Mouse (Mus musculus) liver, embryonic 11.5 days (tissue): ENCODE results near the gene Tmc1. TPM values are rescaled to one million over a fixed set of nuclear protein-coding genes. Genes with fewer than 3 reads are reported as not detected.
A peak's percentile ranks its signal among the peaks of the same experiment; 100 is the strongest.

Experiments used
- ATAC-seq: fragments of 200-750 bp; cut with Nextera tagmentation; replicated peaks from 2 replicates; pipeline ENCODE4 v1.8.0; 2017; ENCODE audit warnings: moderate number of reproducible peaks, mild to moderate bottlenecking, moderate TSS enrichment, moderate library complexity; ENCODE audit not compliant: low FRiP score
- DNase-seq: peaks from one replicate; pipeline ENCODE4 v3.0.0-alpha.2; 2017; ENCODE audit warnings: low spot score
- H3K27ac ChIP-seq: fragments of 300-500 bp; sonication (generic); 2 replicates; pipeline ENCODE4 v1.5.1; 2014; ENCODE audit warnings: mild to moderate bottlenecking, low read depth, low read length, control low read depth
- H3K27me3 ChIP-seq: fragments of 300-500 bp; sonication (generic); replicated peaks from 2 replicates; pipeline ENCODE4 v1.6.1; 2014; ENCODE audit warnings: low read length, mixed read lengths; ENCODE audit not compliant: control insufficient read depth, insufficient read depth
- H3K36me3 ChIP-seq: fragments of 300-500 bp; sonication (generic); 2 replicates; pipeline ENCODE4 v1.6.1; 2014; ENCODE audit warnings: mild to moderate bottlenecking, low read length, moderate library complexity, mixed read lengths; ENCODE audit not compliant: control insufficient read depth, insufficient read depth
- H3K4me1 ChIP-seq: fragments of 300-500 bp; sonication (generic); replicated peaks from 2 replicates; pipeline ENCODE4 v1.6.1; 2014; ENCODE audit warnings: low read length, mixed read lengths; ENCODE audit not compliant: control insufficient read depth, insufficient read depth
- H3K4me2 ChIP-seq: fragments of 300-500 bp; sonication (generic); 2 replicates; pipeline ENCODE4 v1.6.1; 2014; ENCODE audit warnings: mild to moderate bottlenecking, control low read depth, moderate library complexity
- H3K4me3 ChIP-seq: fragments of 300-500 bp; sonication (generic); 2 replicates; pipeline ENCODE4 v1.5.1; 2014; ENCODE audit warnings: low read depth, low read length, control low read depth
- H3K9ac ChIP-seq: fragments of 300-500 bp; sonication (generic); 2 replicates; pipeline ENCODE4 v1.6.1; 2014; ENCODE audit warnings: low read depth, low read length, control low read depth
- H3K9me3 ChIP-seq: fragments of 300-500 bp; sonication (generic); 2 replicates; pipeline ENCODE4 v1.6.1; 2016; ENCODE audit warnings: low read length, inconsistent platforms, mixed read lengths; ENCODE audit not compliant: control insufficient read depth
- WGBS: fragments of 180-500 bp; shearing (Covaris S2); extraction: QIAGEN DNeasy Blood & Tissue Kit; methylation state at CpG from one replicate; pipeline ENCODE4 v1.1.7; 2014; 5-methylcytosine and 5-hydroxymethylcytosine counted together
- polyA plus RNA-seq: library from polyadenylated mRNA; unstranded; fragments of >200 nt; fragmentation: Nextera tagmentation; extraction: Ambion mirVana; gene quantifications from 2 replicates; pipeline ENCODE4 v1.2.1, GENCODE M21; 2014

Gene Tmc1
- polyA plus RNA-seq, 1 experiment from 2014 or later, result 0.04 TPM

- Histone ChIP-seq H3K4me1 (no peaks in the 10 kb centered on the region), H3K4me3 (no peak overlapping the region), H3K4me2 (no peak overlapping the region), H3K9me3 (no peaks in the 10 kb centered on the region), H3K27me3 (no peaks in the 10 kb centered on the region), H3K27ac (no peak overlapping the region), H3K9ac (no peak overlapping the region), H3K36me3 (no peaks in the 10 kb centered on the region)
- DNase-seq, result no peak
- WGBS, result 76% methylated on average over 6 of the region's 6 CpGs
- no peak for ATAC-seq
Measured at GRCm38 (mm10) chr19:20787289-20787688, 166.7 kb downstream of the Tmc1 start.

- Histone ChIP-seq H3K9ac (no peak overlapping the region), H3K4me1 (no peaks in the 10 kb centered on the region), H3K4me2 (no peak overlapping the region), H3K27me3 (no peaks in the 10 kb centered on the region), H3K27ac (no peak overlapping the region), H3K36me3 (no peaks in the 10 kb centered on the region), H3K4me3 (no peak overlapping the region), H3K9me3 (no peaks in the 10 kb centered on the region)
- WGBS, result 77% methylated on average over 2 of the region's 2 CpGs
- ATAC-seq (no peak), DNase-seq (no peak)
Measured at GRCm38 (mm10) chr19:20775681-20776080, 178.3 kb downstream of the Tmc1 start.

GRCm38 (mm10) chr19:20773941-20774340, 180.1 kb downstream of the Tmc1 start:
- Histone ChIP-seq H3K4me3 (no peak overlapping the region), H3K27me3 (no peaks in the 10 kb centered on the region), H3K27ac (no peak overlapping the region), H3K4me2 (no peak overlapping the region), H3K9me3 (no peaks in the 10 kb centered on the region), H3K36me3 (no peaks in the 10 kb centered on the region), H3K4me1 (no peaks in the 10 kb centered on the region), H3K9ac (no peak overlapping the region)
- 88% methylated on average over 7 of the region's 7 CpGs for WGBS
- ATAC-seq (no peak), DNase-seq (no peak)

GRCm38 (mm10) chr19:20764214-20764613, 189.8 kb downstream of the Tmc1 start:
- Histone ChIP-seq H3K36me3 (no peaks in the 10 kb centered on the region), H3K9me3 (no peaks in the 10 kb centered on the region), H3K4me1 (no peaks in the 10 kb centered on the region; the same call in 1 of the 2 replicates), H3K4me2 (no peak overlapping the region), H3K27ac (no peak overlapping the region), H3K4me3 (no peak overlapping the region), H3K9ac (no peak overlapping the region), H3K27me3 (no peaks in the 10 kb centered on the region)
- DNase-seq (no peak), ATAC-seq (no peak)
- WGBS, result 14% methylated on average over 1 of the region's 1 CpGs

GRCm38 (mm10) chr19:20761675-20762426, 192.2 kb downstream of the Tmc1 start:
- H3K9ac ChIP-seq, result no peak overlapping the region
- H3K27me3 ChIP-seq, result no peaks in the 10 kb centered on the region
- no peak for DNase-seq
- no peak overlapping the region for H3K4me3 ChIP-seq
- peak; percentile 95 for ATAC-seq
- H3K4me1 ChIP-seq, result no peaks in the 10 kb centered on the region; the same call in 1 of the 2 replicates
- 48% methylated on average over 4 of the region's 4 CpGs for WGBS
- no peaks in the 10 kb centered on the region for H3K9me3 ChIP-seq
- H3K36me3 ChIP-seq, result no peaks in the 10 kb centered on the region
- H3K27ac ChIP-seq, result peak overlapping the region; percentile 15; the same call in 1 of the 2 replicates
- no peak overlapping the region for H3K4me2 ChIP-seq

GRCm38 (mm10) chr19:20761119-20761518, 192.9 kb downstream of the Tmc1 start:
- no peak overlapping the region for H3K4me3 ChIP-seq
- no peak overlapping the region for H3K9ac ChIP-seq
- H3K4me2 ChIP-seq, result no peak overlapping the region
- H3K4me1 ChIP-seq, result no peaks in the 10 kb centered on the region; the same call in 1 of the 2 replicates
- 65% methylated on average over 3 of the region's 3 CpGs for WGBS
- H3K27me3 ChIP-seq, result no peaks in the 10 kb centered on the region
- DNase-seq, result no peak
- peak; percentile 59; the same call in 1 of the 2 replicates for ATAC-seq
- no peak overlapping the region for H3K27ac ChIP-seq
- H3K36me3 ChIP-seq, result no peaks in the 10 kb centered on the region
- no peaks in the 10 kb centered on the region for H3K9me3 ChIP-seq

- 72% methylated on average over 1 of the region's 1 CpGs for WGBS
- H3K9me3 ChIP-seq, result no peaks in the 10 kb centered on the region
- no peak overlapping the region for H3K9ac ChIP-seq
- ATAC-seq (no peak), DNase-seq (no peak)
- H3K27ac ChIP-seq, result no peak overlapping the region
- no peak overlapping the region for H3K4me2 ChIP-seq
- no peaks in the 10 kb centered on the region for H3K4me1 ChIP-seq
- H3K27me3 ChIP-seq, result no peaks in the 10 kb centered on the region
- H3K4me3 ChIP-seq, result no peak overlapping the region
- H3K36me3 ChIP-seq, result no peaks in the 10 kb centered on the region
Measured at GRCm38 (mm10) chr19:20744630-20745029, 209.4 kb downstream of the Tmc1 start.
